Mouse (Mus musculus): ENCODE results near the gene Olfr54. TPM values are rescaled to one million over a fixed set of nuclear protein-coding genes. Genes with fewer than 3 reads are reported as not detected.

The Olfr54 gene
- total RNA-seq, 2 experiments from 2014 or later: not detected

Other genes starting within 250 kb of the Olfr54 start
- gene Zfp354c, start 186.5 kb upstream of the Olfr54 start, total RNA-seq (2021): 1 to 10 TPM; 3.6 to 4.6 TPM
- 1 to 10 TPM; 2.0 to 2.4 TPM for gene Zfp879, start 172.7 kb upstream of the Olfr54 start, total RNA-seq (2021)
- not detected for gene Grm6, start 163.6 kb upstream of the Olfr54 start, total RNA-seq (2021)
- 1 to 10 TPM; 2.1 to 2.2 TPM for gene Zfp454, start 126.6 kb upstream of the Olfr54 start, total RNA-seq (2021)
- 1 to 10 TPM; 5.0 to 5.2 TPM for gene Zfp2, start 98.1 kb upstream of the Olfr54 start, total RNA-seq (2021)
- gene Zfp354b, start 82.6 kb upstream of the Olfr54 start, total RNA-seq (2021): 1 to 10 TPM; 1.9 to 2.4 TPM
- gene 4933414I15Rik, start 70.5 kb upstream of the Olfr54 start, total RNA-seq (2021): not detected
- not detected for gene Prop1, start 60.5 kb upstream of the Olfr54 start, total RNA-seq (2021)
- gene Olfr1378, start 47.7 kb upstream of the Olfr54 start, total RNA-seq (2021): not detected
- not detected for gene Olfr1377, start 32.3 kb upstream of the Olfr54 start, total RNA-seq (2021)
- not detected for gene Olfr51, start 10.6 kb upstream of the Olfr54 start, total RNA-seq (2021)
- gene Olfr1375, start 33.9 kb downstream of the Olfr54 start, total RNA-seq (2021): not detected
- gene Zfp354a, start 45.0 kb downstream of the Olfr54 start, total RNA-seq (2021): 1 to 10 TPM; 2.8 to 3.2 TPM
- not detected for gene Gm12569, start 206.2 kb downstream of the Olfr54 start, total RNA-seq (2021)
- 10 to 100 TPM; 42.3 to 43.3 TPM for gene Clk4, start 247.5 kb downstream of the Olfr54 start, total RNA-seq (2021)
- gene BC049762, start 248.8 kb downstream of the Olfr54 start, total RNA-seq (2021): not detected